Mouse (Mus musculus) common myeloid progenitor, adult 5-6 weeks (primary cell): ENCODE measurements around the gene Abo. TPM values are rescaled to one million over a fixed set of nuclear protein-coding genes. Genes with fewer than 3 reads are reported as not detected.

ENCODE experiments used
- ATAC-seq: replicated peaks from 2 replicates; pipeline ENCODE4 v1.8.0; 2016; ENCODE audit warnings: low read depth, mild to moderate bottlenecking, moderate TSS enrichment, inconsistent platforms; ENCODE audit not compliant: poor library complexity, severe bottlenecking
- total RNA-seq: library from RNA; stranded (forward); fragments of 200-1000, 187-1606 nt; gene quantifications from 2 replicates; pipeline ENCODE4 v1.2.3, GENCODE M21; 2017

Gene Abo
- total RNA-seq, 1 experiment from 2014 or later, result not detected

GRCm38 (mm10) chr2:26878571-26878970 lies 13.8 kb upstream of the Abo start:
- no peak for ATAC-seq

- no peak for ATAC-seq
Measured at GRCm38 (mm10) chr2:26870666-26871065, 5.9 kb upstream of the Abo start.

- ATAC-seq, result peak; percentile 36; the same call in 1 of the 2 replicates
Measured at GRCm38 (mm10) chr2:26862856-26863255, 1.9 kb downstream of the Abo start.

DNA sequence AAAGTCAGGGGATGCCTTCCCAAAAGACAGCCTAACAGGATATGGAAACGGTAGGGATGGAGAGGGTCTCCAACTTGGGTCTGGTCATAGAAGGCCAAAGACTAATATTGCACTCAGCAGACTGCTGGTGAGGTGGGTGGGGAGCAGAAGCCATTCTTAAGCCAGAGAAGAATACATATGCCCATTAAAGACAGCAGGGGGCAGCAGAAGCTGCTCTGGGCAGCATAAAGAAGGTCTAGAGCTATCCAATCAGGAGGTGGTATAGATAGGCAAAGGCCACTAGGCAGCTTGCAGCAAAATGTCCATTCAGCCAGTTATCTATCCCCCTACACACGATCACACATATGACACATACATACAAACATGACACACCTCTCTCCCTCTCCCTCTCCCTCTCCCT lies 17.1 kb downstream of the Abo start:
- peak; percentile 90 for ATAC-seq

- ATAC-seq, result no peak
Measured at GRCm38 (mm10) chr2:26832478-26832877, 32.3 kb downstream of the Abo start.

DNA sequence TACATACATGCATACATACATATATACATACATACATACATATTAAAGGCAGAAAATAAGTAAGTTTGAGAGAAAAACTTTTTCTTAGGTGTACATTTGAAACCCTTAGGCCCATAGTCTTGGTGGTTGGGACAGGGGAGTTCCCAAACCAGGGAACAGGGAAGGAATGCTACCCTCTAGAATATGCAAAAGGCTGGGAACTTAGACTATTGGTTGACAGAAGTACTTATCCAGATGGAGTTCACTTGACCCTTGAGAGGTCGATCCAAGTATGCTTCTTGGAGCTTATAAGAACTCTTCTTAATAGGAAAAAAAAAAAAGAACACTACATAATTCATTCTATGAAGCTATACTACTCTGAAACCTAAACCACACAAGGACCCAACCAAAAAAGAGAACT lies 36.7 kb downstream of the Abo start:
- ATAC-seq, result no peak

DNA sequence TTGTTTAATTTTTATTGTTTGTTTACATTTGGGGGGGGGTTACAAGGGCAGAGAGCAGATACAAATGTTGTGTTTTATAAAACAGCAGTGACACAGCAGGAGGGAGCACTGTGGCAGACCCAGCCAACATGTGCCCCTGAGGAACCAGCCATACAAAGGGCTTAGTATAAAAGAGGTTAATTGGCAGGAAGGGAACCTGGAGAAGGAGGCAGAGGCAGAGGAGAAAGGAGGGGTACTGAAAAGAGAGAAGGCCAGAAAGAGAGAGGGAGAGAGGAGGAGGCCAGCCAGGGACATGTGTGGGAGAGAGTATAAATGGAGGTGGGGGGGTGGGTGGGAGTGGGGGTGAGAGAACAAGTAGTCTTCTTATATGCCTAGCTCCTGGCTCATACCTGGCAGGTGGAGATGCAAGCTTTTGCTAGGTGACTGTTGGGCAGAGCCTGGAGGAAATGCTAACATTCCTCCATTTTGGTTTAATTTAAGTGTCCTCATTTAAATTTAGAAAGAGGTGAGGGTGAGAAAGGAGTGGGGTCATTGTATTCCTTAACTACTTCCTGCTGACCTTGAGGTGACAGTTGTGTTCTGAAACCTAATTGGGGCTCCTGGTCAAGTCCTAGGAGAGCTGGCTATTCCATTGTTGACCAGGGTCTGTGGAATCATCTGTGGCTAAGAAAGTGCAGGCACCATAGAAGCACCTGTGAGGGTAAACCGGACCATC lies 37.4 kb downstream of the Abo start:
- no peak for ATAC-seq

Other genes starting within 250 kb of the Abo start
- gene Fam69b, start 236.5 kb downstream of the Abo start, total RNA-seq, result 17.5 and 19.9 TPM in 2 replicates
- not detected in 2 replicates for gene Lcn4, start 193.7 kb downstream of the Abo start, total RNA-seq
- gene Surf6, start 37.9 kb upstream of the Abo start, total RNA-seq, result 55.1 and 68.0 TPM in 2 replicates
- 17.0 and 22.5 TPM in 2 replicates for gene Med22, start 45.7 kb upstream of the Abo start, total RNA-seq
- gene Rpl7a, start 45.8 kb upstream of the Abo start, total RNA-seq, result 2,462 and 2,597 TPM in 2 replicates
- 85.6 and 92.0 TPM in 2 replicates for gene Surf2, start 51.4 kb upstream of the Abo start, total RNA-seq
- gene Surf1, start 51.6 kb upstream of the Abo start, total RNA-seq, result 37.1 and 43.2 TPM in 2 replicates
- 50.3 and 51.5 TPM in 2 replicates for gene Surf4, start 68.9 kb upstream of the Abo start, total RNA-seq
- 0.23 TPM in 1 of 2 replicates, not detected in the other for gene Stkld1, start 69.1 kb upstream of the Abo start, total RNA-seq
- 94.5 and 117 TPM in 2 replicates for gene Rexo4, start 99.4 kb upstream of the Abo start, total RNA-seq
- gene Adamts13, start 108.4 kb upstream of the Abo start, total RNA-seq, result not detected in 2 replicates
- gene Cacfd1, start 144.9 kb upstream of the Abo start, total RNA-seq, result 5.9 and 8.3 TPM in 2 replicates
- 2.5 and 5.7 TPM in 2 replicates for gene Slc2a6, start 163.0 kb upstream of the Abo start, total RNA-seq
- gene Mymk, start 207.2 kb upstream of the Abo start, total RNA-seq, result not detected in 2 replicates
- gene Adamtsl2, start 214.4 kb upstream of the Abo start, total RNA-seq, result not detected in 2 replicates